In the genomic region with DNA sequence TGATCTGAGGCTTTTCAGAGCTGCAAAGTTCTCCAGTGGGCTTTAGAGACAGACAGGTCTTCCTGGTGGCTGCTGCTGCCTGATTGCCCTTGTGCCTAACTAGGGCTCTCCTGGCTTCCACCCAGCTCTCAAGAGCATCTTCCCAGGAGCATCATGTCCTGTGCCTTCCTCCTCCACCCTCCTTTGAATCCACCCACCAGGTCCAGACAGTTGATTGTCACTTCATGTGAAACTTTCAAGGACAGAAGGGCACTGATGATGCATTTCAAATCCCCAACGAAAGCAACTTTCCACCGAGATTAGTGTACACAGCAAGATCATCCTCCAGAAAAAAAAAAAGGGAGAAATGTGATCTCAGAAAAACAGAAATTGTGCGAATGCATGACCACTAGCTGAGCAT, we compare ENCODE assay signal across 12 mouse cellular contexts. TPM values are rescaled to one million over a fixed set of nuclear protein-coding genes. Genes with fewer than 3 reads are reported as not detected.
DNase-seq lines count a peak whose midpoint lies in the region; ATAC-seq lines count a peak whose summit lies in the region.
"Had no signal": no experiment of that assay in that cellular context is flagged by ENCODE, and none has a peak within 500 bp of the region (broad histone marks: within the 10 kb centered on the region; RNA-seq: fewer than 3 reads in every experiment).

Gene Mycs (minus strand): TSS at position 101 of the 400 bp plus-strand sequence.

- no peaks in the 10 kb centered on the region for H3K4me1 ChIP-seq in kidney, embryonic 14.5 days (ENCODE audit: control insufficient read depth, insufficient read depth, low read length)
- H3K4me1 ChIP-seq in embryonic facial prominence, embryonic 14.5 days (ENCODE audit: control insufficient read depth, insufficient read depth, low read length), result no peaks in the 10 kb centered on the region
- H3K4me1 ChIP-seq in hindbrain, embryonic 15.5 days (replicated peaks), result no peaks in the 10 kb centered on the region
- H3K4me1 ChIP-seq in neural tube, embryonic 13.5 days (replicated peaks), result no peaks in the 10 kb centered on the region

- H3K9ac ChIP-seq in kidney, embryonic 14.5 days (ENCODE audit: low read depth, low read length), result no peak within 1 kb of the TSS
- no peak within 1 kb of the TSS for H3K9ac ChIP-seq in embryonic facial prominence, embryonic 14.5 days (ENCODE audit: low read depth, low read length)
- H3K9ac ChIP-seq in hindbrain, embryonic 15.5 days, result no peak within 1 kb of the TSS
- no peak within 1 kb of the TSS for H3K9ac ChIP-seq in neural tube, embryonic 13.5 days

- no peak for DNase-seq in kidney, adult 18-20 months
- DNase-seq in embryonic facial prominence, embryonic 14.5 days (ENCODE audit: low spot score), result no peak
- no peak for DNase-seq in layer of hippocampus, adult 8-10 months (ENCODE audit: low spot score in 2 of 2)

- 82% methylated on average over 3 of the region's 3 CpGs for WGBS in kidney, embryonic 14.5 days
- 81% methylated on average over 3 of the region's 3 CpGs for WGBS in embryonic facial prominence, embryonic 14.5 days
- 92% methylated on average over 3 of the region's 3 CpGs for WGBS in hindbrain, embryonic 15.5 days
- WGBS in neural tube, embryonic 13.5 days, result 89% methylated on average over 3 of the region's 3 CpGs

- H3K9me3 ChIP-seq in kidney, embryonic 14.5 days (ENCODE audit: control insufficient read depth, low read length), result no peaks in the 10 kb centered on the region
- H3K9me3 ChIP-seq in embryonic facial prominence, embryonic 14.5 days (ENCODE audit: control insufficient read depth, low read length), result no peaks in the 10 kb centered on the region
- H3K9me3 ChIP-seq in hindbrain, embryonic 15.5 days, result no peaks in the 10 kb centered on the region
- no peaks in the 10 kb centered on the region for H3K9me3 ChIP-seq in neural tube, embryonic 13.5 days

- H3K4me3 ChIP-seq in kidney, embryonic 14.5 days (ENCODE audit: low read length), result no peak within 1 kb of the TSS; the same call in 1 of the 2 replicates
- H3K4me3 ChIP-seq in embryonic facial prominence, embryonic 14.5 days (ENCODE audit: low read depth, low read length), result no peak within 1 kb of the TSS
- peak within 1 kb of the TSS; percentile 35 for H3K4me3 ChIP-seq in hindbrain, embryonic 15.5 days
- peak within 1 kb of the TSS; percentile 30 for H3K4me3 ChIP-seq in neural tube, embryonic 13.5 days

- H3K27me3 ChIP-seq in kidney, embryonic 14.5 days (ENCODE audit: control insufficient read depth, insufficient read depth, low read length), result peaks cover 7% of the 10 kb centered on the region
- H3K27me3 ChIP-seq in embryonic facial prominence, embryonic 14.5 days (replicated peaks; ENCODE audit: control insufficient read depth, insufficient read depth, low read length), result peaks cover 15% of the 10 kb centered on the region; the same call in 1 of the 2 replicates
- H3K27me3 ChIP-seq in hindbrain, embryonic 15.5 days, result no peaks in the 10 kb centered on the region
- no peaks in the 10 kb centered on the region; the same call in 1 of the 2 replicates for H3K27me3 ChIP-seq in neural tube, embryonic 13.5 days

- no peak within 1 kb of the TSS for H3K27ac ChIP-seq in kidney, embryonic 14.5 days (ENCODE audit: low read depth, low read length)
- H3K27ac ChIP-seq in embryonic facial prominence, embryonic 14.5 days (replicated peaks; ENCODE audit: low read depth, low read length), result no peak within 1 kb of the TSS
- no peak within 1 kb of the TSS for H3K27ac ChIP-seq in hindbrain, embryonic 15.5 days (replicated peaks)
- no peak within 1 kb of the TSS for H3K27ac ChIP-seq in neural tube, embryonic 13.5 days (replicated peaks)
- H3K27ac ChIP-seq: kidney, postnatal 0 days had no signal

- H3K4me2 ChIP-seq in kidney, embryonic 14.5 days (replicated peaks; ENCODE audit: low read depth, low read length), result peak within 1 kb of the TSS; percentile 10; the same call in 1 of the 2 replicates
- peak within 1 kb of the TSS; percentile 32; the same call in 1 of the 2 replicates for H3K4me2 ChIP-seq in embryonic facial prominence, embryonic 14.5 days (ENCODE audit: low read depth, low read length)
- peak within 1 kb of the TSS; percentile 59 for H3K4me2 ChIP-seq in hindbrain, embryonic 15.5 days
- peak within 1 kb of the TSS; percentile 49 for H3K4me2 ChIP-seq in neural tube, embryonic 13.5 days

- ATAC-seq in kidney, embryonic 14.5 days (ENCODE audit: low FRiP score, low TSS enrichment), result no peak
- no peak for ATAC-seq in embryonic facial prominence, embryonic 14.5 days (ENCODE audit: low read depth)
- no peak for ATAC-seq in hindbrain, embryonic 15.5 days (ENCODE audit: low FRiP score, low read depth)
- ATAC-seq in neural tube, embryonic 13.5 days (ENCODE audit: low read depth), result no peak
- ATAC-seq in erythroid progenitor cell, adult 5-6 weeks (replicated peaks; ENCODE audit: low FRiP score, poor library complexity, severe bottlenecking), result no peak
- no peak for ATAC-seq in activated CD4-positive, CD25-positive, alpha-beta regulatory T cell, adult 4 months

- H3K36me3 ChIP-seq in kidney, embryonic 14.5 days (ENCODE audit: control insufficient read depth, insufficient read depth, low read length), result no peaks in the 10 kb centered on the region
- H3K36me3 ChIP-seq in embryonic facial prominence, embryonic 14.5 days (ENCODE audit: control insufficient read depth, insufficient read depth, low read length), result no peaks in the 10 kb centered on the region
- no peaks in the 10 kb centered on the region for H3K36me3 ChIP-seq in hindbrain, embryonic 15.5 days
- H3K36me3 ChIP-seq in neural tube, embryonic 13.5 days, result no peaks in the 10 kb centered on the region

RNA-seq across cellular contexts. Expression of gene Mycs, which starts in this region (rescaled TPM):
- polyA plus RNA-seq in kidney, embryonic 14.5 days (2014; fragmentation: Nextera tagmentation; extraction: Ambion mirVana), result not detected in 2 replicates
- polyA plus RNA-seq in embryonic facial prominence, embryonic 14.5 days (2014; fragmentation: Nextera tagmentation; extraction: Ambion mirVana), result not detected in 2 replicates
- polyA plus RNA-seq in hindbrain, embryonic 15.5 days (2015; fragmentation: Nextera tagmentation; extraction: Ambion mirVana), result 0.08 TPM in 1 of 2 replicates, not detected in the other
- polyA plus RNA-seq in neural tube, embryonic 13.5 days (2015; fragmentation: Nextera tagmentation; extraction: Ambion mirVana), result not detected in 2 replicates
- total RNA-seq in erythroid progenitor cell, adult 5-6 weeks (2015; ENCODE audit: low replicate concordance), result not detected in 2 replicates
- total RNA-seq in erythroid progenitor cell, adult 5-6 weeks (2017; ENCODE audit: low replicate concordance), result not detected in 2 replicates
- polyA plus RNA-seq in activated CD4-positive, CD25-positive, alpha-beta regulatory T cell, adult 4 months (2017; shearing (Covaris generic)), result not detected
- total RNA-seq in layer of hippocampus, adult 8-10 months (2022), result not detected
- total RNA-seq: gastrocnemius, postnatal 4 days; megakaryocyte, adult 5-6 weeks had no signal
- polyA plus RNA-seq: kidney, postnatal 0 days; limb, embryonic 14.5 days had no signal

Comparison
In these comparisons a context has a peak if more than half of its experiments do, and no peak if none do; other contexts are left out.
1. H3K4me3 ChIP-seq: peak in hindbrain, embryonic 15.5 days (single experiment) and neural tube, embryonic 13.5 days (single experiment); none in kidney, embryonic 14.5 days (single experiment) and embryonic facial prominence, embryonic 14.5 days (single experiment).
2. Peak in every context shown above with its lines, with median percentiles within 50 percentile points of each other: H3K4me2 ChIP-seq.